Mouse (Mus musculus) layer of hippocampus, adult 18-20 months (tissue): ENCODE measurements around the gene Stard13. TPM values are rescaled to one million over a fixed set of nuclear protein-coding genes. Genes with fewer than 3 reads are reported as not detected.
A peak's percentile ranks its signal among the peaks of the same experiment; 100 is the strongest.

ENCODE experiments used
- DNase-seq, 2 experiments: peaks; one replicate each; pipeline ENCODE4 v3.0.0; 2022; ENCODE audit warnings: low spot score in 2 of 2
- total RNA-seq, 2 experiments: library from RNA; stranded (reverse); gene quantifications; 2 replicates each; pipeline ENCODE4 v1.2.3; 2021

Gene Stard13
- total RNA-seq, 2 experiments from 2014 or later: 20.8 to 26.2 TPM

- no peak for DNase-seq
Measured at GRCm38 (mm10) chr5:151065228-151065627, 168.4 kb downstream of the Stard13 start.

- no peak for DNase-seq
Measured at GRCm38 (mm10) chr5:151061942-151062341, 171.7 kb downstream of the Stard13 start.

GRCm38 (mm10) chr5:151060476-151060875 is 173.2 kb downstream of the Stard13 start:
- no peak for DNase-seq

GRCm38 (mm10) chr5:151059772-151060171 is 173.9 kb downstream of the Stard13 start:
- DNase-seq: peak in 1 of 2 experiments; percentile 74

GRCm38 (mm10) chr5:151059352-151059751 is 174.3 kb downstream of the Stard13 start:
- no peak for DNase-seq

- DNase-seq: no peak
Measured at GRCm38 (mm10) chr5:151057716-151058115, 175.9 kb downstream of the Stard13 start.

- no peak for DNase-seq
Measured at GRCm38 (mm10) chr5:151056920-151057294, 176.7 kb downstream of the Stard13 start.

GRCm38 (mm10) chr5:151056255-151056919 is 177.2 kb downstream of the Stard13 start:
- peak in 1 of 2 experiments; percentile 50 for DNase-seq

GRCm38 (mm10) chr5:151055426-151056090 is 178.1 kb downstream of the Stard13 start:
- no peak for DNase-seq

GRCm38 (mm10) chr5:151054743-151055114 is 178.9 kb downstream of the Stard13 start:
- no peak for DNase-seq

GRCm38 (mm10) chr5:151054100-151054742 is 179.4 kb downstream of the Stard13 start:
- no peak for DNase-seq

- DNase-seq: no peak
Measured at GRCm38 (mm10) chr5:151053190-151053589, 180.4 kb downstream of the Stard13 start.

GRCm38 (mm10) chr5:151052331-151052730 is 181.3 kb downstream of the Stard13 start:
- no peak for DNase-seq

GRCm38 (mm10) chr5:151047488-151047887 is 186.1 kb downstream of the Stard13 start:
- DNase-seq: no peak

- DNase-seq: no peak
Measured at GRCm38 (mm10) chr5:151046917-151047316, 186.7 kb downstream of the Stard13 start.

GRCm38 (mm10) chr5:151046131-151046530 is 187.5 kb downstream of the Stard13 start:
- no peak for DNase-seq

GRCm38 (mm10) chr5:151042911-151043310 is 190.7 kb downstream of the Stard13 start:
- no peak for DNase-seq

- no peak for DNase-seq
Measured at GRCm38 (mm10) chr5:151037871-151038270, 195.8 kb downstream of the Stard13 start.

GRCm38 (mm10) chr5:151034715-151035512 is 198.7 kb downstream of the Stard13 start:
- no peak for DNase-seq

GRCm38 (mm10) chr5:151028906-151029305 is 204.7 kb downstream of the Stard13 start:
- DNase-seq: no peak

- peak; percentile 32 to 79 for DNase-seq
Measured at GRCm38 (mm10) chr5:151027171-151027570, 206.5 kb downstream of the Stard13 start.

- no peak for DNase-seq
Measured at GRCm38 (mm10) chr5:151026069-151026468, 207.6 kb downstream of the Stard13 start.
